Mouse (Mus musculus): ENCODE measurements at regions not wholly inside any gene's neighbourhood (a gene's known extent, or its start where the extent isn't known, plus 50 kb on each side); places are given as distances from the start of the nearest gene placed in this dataset.

DNA sequence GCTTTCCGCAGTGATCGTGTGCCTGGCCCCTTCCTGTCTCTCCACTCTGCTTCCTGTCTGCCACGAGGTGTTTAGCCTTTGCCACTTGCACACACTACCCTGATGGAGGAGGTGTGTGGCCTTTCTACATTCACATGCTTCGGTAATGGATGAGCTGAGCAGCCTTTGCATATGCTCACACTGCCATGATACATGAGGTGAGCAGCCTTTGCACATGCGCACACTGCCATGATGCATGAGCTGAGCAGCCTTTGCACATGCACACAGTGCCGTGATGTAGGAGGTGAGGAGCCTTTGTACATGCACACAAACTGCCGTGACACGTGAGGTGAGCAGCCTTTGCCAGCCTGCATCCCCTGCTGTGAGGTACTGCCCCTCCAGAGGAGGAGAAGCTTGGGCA lies 58.3 kb downstream of the Erv3 start:
- DNase-seq (ENCODE audit: low read depth) = no peak

- DNase-seq (ENCODE audit: low read depth) = no peak
Observed at GRCm38 (mm10) chr2:131800126-131800894, 59.2 kb downstream of the Erv3 start.

- DNase-seq (ENCODE audit: low read depth) = no peak
Observed at GRCm38 (mm10) chr2:131799486-131799885, 60.1 kb downstream of the Erv3 start.

DNA sequence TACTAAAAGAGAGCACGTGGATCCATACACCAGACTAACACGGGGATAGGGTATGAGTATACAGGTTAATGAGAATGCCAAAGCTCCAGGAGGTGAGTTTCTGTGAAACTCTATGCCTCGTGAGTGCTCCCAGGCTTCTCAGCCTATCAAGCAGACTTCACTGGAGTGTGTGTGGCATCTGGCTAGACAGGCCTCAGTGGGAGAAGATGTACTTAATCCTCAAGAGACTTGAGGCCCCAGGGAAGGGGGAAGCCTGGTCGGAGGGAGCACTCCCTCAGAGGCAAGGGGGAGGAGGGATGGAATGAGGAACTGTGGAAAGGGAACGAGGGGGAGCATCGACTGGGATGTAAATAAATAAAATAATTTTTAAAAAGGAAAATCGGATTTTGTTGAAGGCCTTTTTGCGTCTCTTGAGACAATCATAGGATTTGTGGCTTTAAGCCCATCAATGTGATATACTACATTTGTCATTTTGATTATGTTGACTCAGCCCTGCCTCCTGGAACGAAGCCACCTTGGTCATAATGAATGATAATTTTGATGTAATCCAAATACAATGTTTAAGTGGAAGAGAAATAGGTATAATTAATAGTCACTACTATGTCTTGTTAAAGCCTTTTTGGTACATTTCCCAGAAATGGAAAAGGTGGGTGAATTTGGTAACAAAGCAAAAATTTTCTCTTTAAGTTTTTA lies 62.4 kb downstream of the Erv3 start:
- DNase-seq (ENCODE audit: low read depth) = no peak

GRCm38 (mm10) chr2:131775381-131775780 lies 84.2 kb downstream of the Erv3 start:
- no peak for DNase-seq (ENCODE audit: low read depth)

GRCm38 (mm10) chr2:131773691-131774090 lies 85.9 kb downstream of the Erv3 start:
- DNase-seq (ENCODE audit: low read depth) = no peak

- DNase-seq (ENCODE audit: low read depth) = no peak
Observed at GRCm38 (mm10) chr2:131772163-131772562, 87.4 kb downstream of the Erv3 start.

- peak; percentile 42 for DNase-seq (ENCODE audit: low read depth)
Observed at GRCm38 (mm10) chr2:131770852-131771251, 88.7 kb downstream of the Erv3 start.

- no peak for DNase-seq (ENCODE audit: low read depth)
Observed at GRCm38 (mm10) chr2:131769656-131770210, 89.8 kb downstream of the Erv3 start.

DNA sequence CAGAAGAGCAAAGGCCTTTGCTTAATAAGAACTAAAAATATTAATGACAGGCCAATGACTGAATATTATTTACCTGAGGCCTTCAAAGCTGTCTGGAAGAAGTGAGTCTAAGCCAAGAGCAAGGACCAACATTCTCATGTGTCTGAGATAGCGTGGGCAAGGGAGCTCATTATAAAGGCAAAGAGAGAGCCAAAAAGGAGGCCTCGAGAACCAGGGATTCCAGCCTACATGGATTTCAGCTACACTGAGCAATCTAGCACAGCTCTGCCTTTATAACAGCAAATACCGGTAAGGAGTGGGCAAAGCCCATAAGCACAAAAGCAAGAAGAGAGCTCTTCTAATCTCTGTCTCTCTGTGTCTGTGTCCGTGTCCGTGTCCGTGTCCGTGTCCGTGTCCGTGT lies 93.0 kb downstream of the Erv3 start:
- DNase-seq (ENCODE audit: low read depth) = no peak

- peak; percentile 41 for DNase-seq (ENCODE audit: low read depth)
Observed at GRCm38 (mm10) chr2:131761507-131761906, 98.0 kb downstream of the Erv3 start.

DNA sequence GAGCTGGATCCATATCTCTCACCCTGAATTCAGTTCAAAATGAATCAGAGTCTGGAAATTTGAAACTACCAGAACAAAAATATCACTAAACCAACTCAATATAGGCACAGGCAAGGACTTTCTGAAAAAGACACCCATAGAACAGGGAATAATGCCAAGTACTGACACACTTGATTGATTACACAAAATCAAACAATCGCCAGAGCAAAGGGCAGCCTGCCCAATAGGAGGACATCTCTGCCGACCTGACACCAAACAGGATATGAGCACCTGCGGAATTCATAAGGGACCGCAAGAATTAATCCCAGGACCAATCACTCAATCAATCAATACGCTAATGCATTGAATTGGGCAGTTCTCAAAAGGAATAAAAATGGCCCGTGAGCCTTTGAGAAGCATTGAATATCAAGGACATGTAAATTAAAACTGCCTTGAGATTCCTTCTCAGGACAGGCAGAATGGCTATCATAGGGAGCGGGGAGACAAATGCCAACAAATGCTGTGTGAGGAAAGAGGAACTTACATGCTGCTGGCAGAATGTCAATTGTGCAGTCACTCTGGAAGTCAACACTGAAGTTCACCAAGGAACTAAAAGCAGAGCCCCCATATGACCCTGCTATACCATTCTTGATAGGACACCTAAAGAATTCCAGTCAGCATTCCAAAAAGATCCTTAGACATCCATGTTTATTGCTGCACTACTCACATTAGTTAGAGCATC lies 102.2 kb downstream of the Erv3 start:
- DNase-seq (ENCODE audit: low read depth) = no peak

GRCm38 (mm10) chr2:131755107-131755506 lies 104.4 kb downstream of the Erv3 start:
- DNase-seq (ENCODE audit: low read depth) = peak; percentile 44

DNA sequence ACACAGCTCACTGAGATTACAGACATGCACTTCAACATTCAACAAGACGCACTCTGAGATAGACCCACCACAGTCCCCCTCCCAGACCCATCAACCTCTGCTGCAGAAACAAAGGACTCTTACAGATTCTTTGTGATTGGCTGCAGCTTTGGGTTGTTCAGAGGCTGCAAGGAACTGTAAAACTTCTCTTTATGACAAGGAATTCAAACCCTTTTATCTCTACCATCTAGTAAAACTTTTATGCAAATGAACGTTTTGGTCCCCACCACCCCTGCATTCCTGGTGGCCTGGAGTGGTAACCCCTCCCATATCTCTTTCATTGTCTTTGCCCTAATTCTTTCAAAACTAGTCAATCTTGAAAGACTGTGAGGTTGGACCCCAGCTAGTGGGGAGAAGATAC lies 106.1 kb downstream of the Erv3 start:
- DNase-seq (ENCODE audit: low read depth) = no peak

GRCm38 (mm10) chr2:131750679-131751078 lies 108.9 kb downstream of the Erv3 start:
- DNase-seq (ENCODE audit: low read depth) = no peak

- no peak for DNase-seq (ENCODE audit: low read depth)
Observed at GRCm38 (mm10) chr2:131750206-131750605, 109.3 kb downstream of the Erv3 start.

DNA sequence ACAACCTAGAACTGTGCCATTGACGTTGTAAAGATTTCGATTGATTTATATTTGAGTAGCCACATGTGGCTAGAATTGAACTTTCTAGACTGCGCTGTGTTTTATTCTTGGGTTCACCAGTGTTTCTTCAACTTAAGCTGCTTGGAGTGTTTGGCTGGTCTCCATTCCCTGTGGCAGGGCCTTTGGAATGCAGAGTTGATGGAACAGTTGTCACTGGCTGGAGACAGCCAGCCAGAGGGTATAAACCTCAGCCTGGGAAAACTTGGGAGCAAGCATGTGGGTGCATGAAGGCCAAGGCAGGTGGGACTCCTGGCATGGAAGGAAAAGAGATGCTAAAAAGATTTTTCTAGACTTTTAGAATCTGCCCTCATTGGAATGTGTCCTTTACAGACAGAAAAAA lies 109.8 kb downstream of the Erv3 start:
- DNase-seq (ENCODE audit: low read depth) = peak; percentile 36

GRCm38 (mm10) chr2:131748791-131749190 lies 110.8 kb downstream of the Erv3 start:
- no peak for DNase-seq (ENCODE audit: low read depth)

- DNase-seq (ENCODE audit: low read depth) = no peak
Observed at GRCm38 (mm10) chr2:131747707-131748106, 111.8 kb downstream of the Erv3 start.

DNA sequence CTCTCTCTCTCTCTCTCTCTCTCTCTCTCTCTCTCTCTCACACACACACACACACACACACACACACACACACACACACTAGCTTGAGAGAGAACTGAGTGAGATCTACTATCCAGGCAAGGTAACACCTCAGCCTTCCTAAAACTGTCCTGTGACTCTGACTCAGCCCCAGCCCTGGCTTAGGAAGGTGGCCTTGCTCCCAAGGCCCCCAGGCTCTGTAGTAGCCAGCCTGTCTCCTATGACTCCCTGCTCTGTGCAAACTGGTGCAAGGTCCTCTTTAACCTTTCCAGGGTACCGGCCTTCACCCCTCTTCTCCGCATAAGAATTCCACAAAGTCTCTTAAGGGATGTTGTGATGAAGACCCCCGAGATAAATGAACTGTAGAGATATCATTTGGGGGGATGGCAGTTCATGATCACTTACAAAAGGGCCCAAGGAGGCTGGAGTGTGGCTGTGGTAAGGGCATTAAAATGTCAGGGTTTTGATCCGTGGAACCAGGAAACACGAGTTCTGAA lies 114.1 kb downstream of the Erv3 start:
- no peak for DNase-seq (ENCODE audit: low read depth)

DNA sequence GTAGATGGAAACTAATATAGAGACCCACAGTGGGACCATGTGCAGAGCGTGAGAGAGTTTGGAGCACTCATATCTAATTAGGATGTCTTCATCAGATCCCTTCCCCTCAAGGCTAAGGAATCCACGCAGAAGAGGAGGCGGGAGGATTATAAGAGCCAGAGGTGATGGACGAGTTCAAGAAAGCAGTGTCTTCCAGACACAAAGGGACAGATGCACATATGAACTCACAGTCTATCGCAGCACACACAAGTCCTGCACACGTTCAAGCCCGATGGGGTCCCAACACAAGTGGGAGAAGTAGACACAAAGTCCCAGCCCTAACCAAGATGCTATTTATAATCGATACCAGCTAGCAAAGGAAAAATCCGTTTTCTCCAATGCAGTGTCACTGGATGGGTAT lies 114.6 kb downstream of the Erv3 start:
- no peak for DNase-seq (ENCODE audit: low read depth)

- no peak for DNase-seq (ENCODE audit: low read depth)
Observed at GRCm38 (mm10) chr2:131740456-131740855, 119.1 kb downstream of the Erv3 start.

Measured in fibroblast of lung, adult 2 months (primary cell).